Mouse (Mus musculus): ENCODE data around the gene Rpgrip1l. TPM values are rescaled to one million over a fixed set of nuclear protein-coding genes. Genes with fewer than 3 reads are reported as not detected.

The Rpgrip1l gene
- polyA plus RNA-seq, 1 experiment from 2014 or later = 13.1 TPM

DNA sequence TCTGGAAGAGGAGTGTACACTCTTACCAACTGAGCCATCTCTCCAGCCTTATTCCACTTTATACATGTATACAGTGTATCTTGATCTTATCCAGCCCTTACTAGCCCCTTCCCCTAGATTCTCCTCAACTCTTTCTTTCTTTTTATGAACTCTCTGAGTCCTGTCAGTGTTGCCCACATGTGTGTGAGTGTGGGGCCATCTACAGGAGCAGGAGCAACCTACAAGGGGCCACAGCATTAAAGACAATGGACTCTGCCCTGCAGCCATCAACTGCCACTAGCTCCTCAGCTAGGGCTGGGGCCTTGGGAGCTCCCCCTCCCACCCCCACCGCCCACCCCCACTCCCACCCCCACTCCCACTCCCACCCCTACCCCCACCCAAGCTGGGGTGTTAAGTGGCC lies 135.4 kb downstream of the Rpgrip1l start:
- DNase-seq (ENCODE audit: low spot score) = no peak
- Histone ChIP-seq H3K9me3 (replicated peaks) (no peaks in the 10 kb centered on the region), H3K4me1 (no peaks in the 10 kb centered on the region), H3K4me3 (no peak overlapping the region), H3K27me3 (ENCODE audit: low read depth, poor library complexity, severe bottlenecking) (peaks cover 23% of the 10 kb centered on the region; the same call in 1 of the 2 replicates), H3K36me3 (no peaks in the 10 kb centered on the region), H3K27ac (no peak overlapping the region)
- WGBS = 67% methylated on average over 1 of the region's 1 CpGs

DNA sequence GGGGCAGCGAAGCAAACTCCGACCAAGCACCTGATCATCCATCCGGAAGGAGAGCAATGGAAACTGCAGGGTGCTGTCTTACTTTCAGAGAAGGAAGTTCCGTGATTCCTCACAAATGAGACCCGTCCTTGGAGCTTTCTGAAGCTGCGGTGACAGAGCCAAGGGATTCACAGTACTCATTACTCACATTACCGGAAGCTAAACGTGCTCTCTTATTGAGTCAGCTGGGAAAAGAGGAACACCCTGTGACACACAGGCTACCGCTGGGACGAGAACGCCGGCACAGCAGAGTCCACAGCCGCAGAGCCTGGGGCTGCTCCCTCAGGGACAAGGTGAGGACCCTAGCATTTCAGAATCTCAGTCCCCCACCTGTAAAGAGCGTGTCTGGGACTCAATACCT lies 136.9 kb downstream of the Rpgrip1l start:
- Histone ChIP-seq H3K27me3 (ENCODE audit: low read depth, poor library complexity, severe bottlenecking) (peaks cover 23% of the 10 kb centered on the region; the same call in 1 of the 2 replicates), H3K4me1 (peaks cover 12% of the 10 kb centered on the region), H3K27ac (no peak overlapping the region), H3K9me3 (replicated peaks) (no peaks in the 10 kb centered on the region), H3K36me3 (no peaks in the 10 kb centered on the region), H3K4me3 (no peak overlapping the region)
- DNase-seq (ENCODE audit: low spot score) = no peak
- 86% methylated on average over 14 of the region's 14 CpGs for WGBS

DNA sequence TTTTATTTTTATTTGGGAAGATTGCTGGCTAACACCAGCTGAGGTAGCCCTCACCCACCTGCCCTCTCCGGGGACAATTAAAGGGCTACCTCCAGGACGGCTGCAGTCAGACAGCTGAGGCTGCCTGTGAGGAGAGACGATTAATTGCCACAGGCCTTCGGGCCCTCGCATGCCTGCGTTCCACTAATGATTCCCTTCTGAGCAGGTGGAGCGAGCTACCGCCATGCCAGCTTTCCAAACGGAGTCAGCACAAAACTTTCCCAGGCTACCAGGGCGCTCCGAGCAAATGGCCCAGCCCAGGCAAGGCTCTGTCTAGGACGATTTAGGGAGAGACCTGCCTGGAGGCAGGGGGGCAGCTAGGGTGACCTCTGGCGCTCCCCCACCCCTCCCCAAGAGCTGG lies 141.5 kb downstream of the Rpgrip1l start:
- 37% methylated on average over 13 of the region's 13 CpGs for whole genome bisulfite sequencing
- 0 out of 2 replicates have a peak overlapping the region, but pooled peaks have one; percentile 17 for H3K27ac ChIP-seq
- no peaks in the 10 kb centered on the region for H3K9me3 ChIP-seq (replicated peaks)
- DNase-seq (ENCODE audit: low spot score) = peak; percentile 57
- peaks cover 25% of the 10 kb centered on the region for H3K4me1 ChIP-seq
- H3K36me3 ChIP-seq = no peaks in the 10 kb centered on the region
- no peak overlapping the region for H3K4me3 ChIP-seq
- H3K27me3 ChIP-seq (ENCODE audit: low read depth, poor library complexity, severe bottlenecking) = peaks cover 20% of the 10 kb centered on the region

DNA sequence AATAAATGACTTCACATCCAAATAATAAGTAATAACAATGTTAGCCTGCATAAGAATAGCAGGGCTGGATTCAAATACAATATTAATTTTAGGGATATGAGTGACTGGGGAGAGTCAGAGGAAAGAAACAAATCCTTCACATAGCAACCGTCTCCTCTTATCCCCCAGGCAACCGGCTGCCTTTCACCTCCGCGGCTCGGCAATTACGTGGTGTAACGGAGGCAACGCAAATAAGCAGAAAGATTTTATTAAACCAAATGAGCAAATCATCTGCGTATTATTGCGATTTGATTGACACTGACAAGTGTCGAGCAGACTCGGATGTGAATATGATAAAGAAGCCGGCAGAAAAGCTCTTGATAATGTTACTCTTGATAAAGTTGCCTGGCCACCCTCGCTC lies 142.1 kb downstream of the Rpgrip1l start:
- WGBS = 80% methylated on average over 14 of the region's 14 CpGs
- peaks cover 25% of the 10 kb centered on the region for H3K4me1 ChIP-seq
- DNase-seq (ENCODE audit: low spot score) = no peak
- no peak overlapping the region for H3K4me3 ChIP-seq
- no peaks in the 10 kb centered on the region for H3K9me3 ChIP-seq (replicated peaks)
- no peaks in the 10 kb centered on the region for H3K36me3 ChIP-seq
- no peak overlapping the region for H3K27ac ChIP-seq
- peaks cover 15% of the 10 kb centered on the region for H3K27me3 ChIP-seq (ENCODE audit: low read depth, poor library complexity, severe bottlenecking)

DNA sequence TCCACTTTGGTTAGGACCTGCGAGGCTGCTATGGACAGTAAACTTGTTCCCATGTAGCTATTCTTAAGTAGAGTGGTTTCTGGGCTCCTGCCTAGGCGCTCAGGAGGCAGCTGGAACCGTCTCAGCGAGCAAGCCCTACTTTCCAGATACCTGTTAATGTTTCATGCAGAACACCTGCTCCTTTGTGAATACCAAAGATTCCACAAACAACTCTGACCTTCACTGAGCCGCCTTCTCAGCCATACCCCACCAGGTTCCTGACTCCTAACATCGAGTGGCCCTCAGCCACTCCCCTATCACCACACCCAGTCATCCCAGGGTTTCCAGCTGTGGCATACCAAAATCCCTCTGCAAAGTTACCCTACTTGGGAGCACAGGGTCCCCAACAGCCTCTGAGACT lies 142.9 kb downstream of the Rpgrip1l start:
- DNase-seq (ENCODE audit: low spot score) = no peak
- Histone ChIP-seq H3K27me3 (ENCODE audit: low read depth, poor library complexity, severe bottlenecking) (peaks cover 10% of the 10 kb centered on the region), H3K9me3 (replicated peaks) (no peaks in the 10 kb centered on the region), H3K4me3 (no peak overlapping the region), H3K27ac (no peak overlapping the region), H3K4me1 (peaks cover 25% of the 10 kb centered on the region), H3K36me3 (no peaks in the 10 kb centered on the region)
- 72% methylated on average over 6 of the region's 6 CpGs for WGBS

Other genes with a start within 250 kb of the Rpgrip1l start
- gene Rbl2, start 243.2 kb downstream of the Rpgrip1l start, polyA plus RNA-seq (2016; fragmentation: Nextera tagmentation; extraction: Ambion mirVana) = 4.4 and 6.2 TPM in 2 replicates
- gene Aktip, start 113.3 kb downstream of the Rpgrip1l start, polyA plus RNA-seq (2016; fragmentation: Nextera tagmentation; extraction: Ambion mirVana) = 39.3 and 39.7 TPM in 2 replicates
- gene Fto, start 263 bp upstream of the Rpgrip1l start, polyA plus RNA-seq (2016; fragmentation: Nextera tagmentation; extraction: Ambion mirVana) = 82.4 and 100 TPM in 2 replicates